Mouse (Mus musculus) liver, adult 2 months (tissue): Measurements from ENCODE around the gene Kat6b. TPM values are rescaled to one million over a fixed set of nuclear protein-coding genes. Genes with fewer than 3 reads are reported as not detected.

Experiments
- DNase-seq: peaks from one replicate; pipeline ENCODE4 v3.0.0-alpha.2; 2011; ENCODE audit warnings: low read depth, low spot score; ENCODE audit errors: extremely low read depth
- H3K27ac ChIP-seq: fragments of 200-500 bp; replicated peaks from 2 replicates; pipeline ENCODE4 v1.5.1; 2012; ENCODE audit warnings: low read depth, mild to moderate bottlenecking, control low read depth, inconsistent platforms, low read length; ENCODE audit not compliant: insufficient read depth
- H3K27me3 ChIP-seq: fragments of 200-500 bp; 2 replicates; pipeline ENCODE4 v1.6.1; 2012; ENCODE audit warnings: mild to moderate bottlenecking, moderate library complexity, low read length, inconsistent platforms; ENCODE audit not compliant: control insufficient read depth, insufficient read depth
- H3K36me3 ChIP-seq: fragments of 200-500 bp; 2 replicates; pipeline ENCODE4 v1.6.1; 2012; ENCODE audit warnings: low read length, inconsistent platforms; ENCODE audit not compliant: control insufficient read depth, insufficient read depth
- H3K4me1 ChIP-seq: fragments of 200-500 bp; 2 replicates; pipeline ENCODE4 v1.6.1; 2011; ENCODE audit warnings: low read length; ENCODE audit not compliant: control insufficient read depth, insufficient read depth
- H3K4me3 ChIP-seq: fragments of 200-500 bp; 2 replicates; pipeline ENCODE4 v1.5.1; 2011; ENCODE audit warnings: low read depth, mild to moderate bottlenecking, control low read depth, low read length, moderate library complexity; ENCODE audit not compliant: insufficient read depth
- H3K79me2 ChIP-seq: fragments of 200-500 bp; 2 replicates; pipeline ENCODE4 v1.6.1; 2012; ENCODE audit warnings: inconsistent platforms, mild to moderate bottlenecking, low read length, moderate library complexity; ENCODE audit not compliant: control insufficient read depth, insufficient read depth
- H3K9ac ChIP-seq: fragments of 200-500 bp; 2 replicates; pipeline ENCODE4 v1.6.1; 2012; ENCODE audit warnings: low read depth, mild to moderate bottlenecking, control low read depth, inconsistent platforms, low read length
- CTCF ChIP-seq: fragments of 200-500 bp; IDR thresholded peaks from 2 replicates; pipeline ENCODE4 v1.5.1; 2011; ENCODE audit warnings: low read depth, low read length, control low read depth
- POLR2A ChIP-seq: fragments of 200-500 bp; IDR thresholded peaks from 2 replicates; pipeline ENCODE4 v1.6.1; 2011; ENCODE audit warnings: low read length, control low read depth; ENCODE audit not compliant: insufficient read depth; ENCODE audit errors: extremely low read depth
- WGBS: fragments of 180-500 bp; shearing (Covaris S2); methylation state at CpG from one replicate; pipeline ENCODE4 v1.1.7; 2018; 5-methylcytosine and 5-hydroxymethylcytosine counted together
- polyA plus RNA-seq: library from polyadenylated mRNA; depleted of rRNA; stranded (reverse); fragments of >200 nt; gene quantifications from 2 replicates; pipeline ENCODE4 v1.2.3, GENCODE M21; 2012
- total RNA-seq: library from RNA; depleted of rRNA; stranded (reverse); fragments of >200 nt; gene quantifications from 2 replicates; pipeline ENCODE4 v1.2.3, GENCODE M21; 2014

Kat6b gene
- total and polyA plus RNA-seq, 2 experiments = 3.2 to 5.3 TPM

DNA sequence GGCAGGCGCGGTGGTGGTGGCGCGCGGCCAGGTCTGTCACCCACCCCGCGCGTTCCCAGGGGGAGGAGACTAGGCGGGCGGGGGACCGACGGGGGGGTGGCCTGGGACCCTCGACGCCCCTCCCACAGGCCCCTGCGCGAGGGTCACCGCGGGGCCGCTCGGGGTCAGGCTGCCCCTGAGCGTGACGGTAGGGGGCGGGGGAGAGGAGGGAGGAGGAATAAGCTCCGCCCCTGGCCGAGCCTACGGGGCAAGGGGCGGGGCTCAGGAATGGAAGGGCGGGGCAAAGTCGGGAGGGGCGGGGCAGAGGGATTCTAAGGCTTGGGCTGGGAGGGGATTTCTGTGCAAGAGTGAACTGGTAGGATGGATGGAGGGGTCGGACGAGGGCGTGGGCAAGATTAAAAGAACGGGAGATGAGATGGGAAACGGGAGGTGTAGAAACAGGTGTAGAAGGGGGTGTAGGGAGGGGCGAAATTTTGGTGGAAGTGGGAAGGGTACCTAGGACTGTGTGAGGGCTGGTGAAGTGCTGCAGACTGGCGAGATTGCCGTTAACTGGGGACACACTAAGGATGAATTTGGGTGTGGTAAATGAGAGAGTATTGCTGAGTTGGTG, 19.9 kb downstream of the Kat6b start:
- peak overlapping the region; percentile 94 for H3K27ac ChIP-seq
- under 1% methylated on average over 35 of the region's 38 CpGs for WGBS
- peaks cover 9% of the 10 kb centered on the region for H3K4me1 ChIP-seq
- peak overlapping the region; percentile 94 for H3K9ac ChIP-seq
- H3K4me3 ChIP-seq = peak overlapping the region; percentile 71
- H3K27me3 ChIP-seq = no peaks in the 10 kb centered on the region
- peak; percentile 59 for DNase-seq
- peaks cover 22% of the 10 kb centered on the region for H3K79me2 ChIP-seq
- no peaks in the 10 kb centered on the region for H3K36me3 ChIP-seq
- no peak for TF ChIP-seq CTCF
- TF ChIP-seq POLR2A = no peak

DNA sequence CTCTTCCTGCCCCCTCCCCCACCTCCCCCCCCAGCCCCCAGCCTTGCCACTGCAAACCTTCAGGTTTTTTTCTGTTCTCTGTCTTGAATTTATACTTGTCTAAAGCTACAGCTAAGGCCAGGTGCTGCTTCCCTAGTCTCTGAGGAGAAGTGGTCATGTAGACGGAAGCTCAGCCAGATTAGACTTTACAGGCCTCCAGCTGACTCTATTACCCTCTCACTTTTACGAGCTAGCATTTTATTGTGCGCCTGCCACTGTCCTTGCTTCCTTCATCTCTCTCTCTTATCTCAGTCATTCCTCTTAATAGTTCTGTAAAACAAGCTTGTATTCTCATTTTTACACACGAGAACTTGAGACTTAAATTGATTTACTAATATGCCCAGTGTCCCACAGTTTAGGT, 23.8 kb downstream of the Kat6b start:
- TF ChIP-seq POLR2A (no peak), CTCF (no peak)
- Histone ChIP-seq H3K36me3 (no peaks in the 10 kb centered on the region), H3K9ac (no peak overlapping the region), H3K4me1 (peaks cover 14% of the 10 kb centered on the region), H3K79me2 (peaks cover 35% of the 10 kb centered on the region), H3K27ac (no peak overlapping the region), H3K27me3 (no peaks in the 10 kb centered on the region), H3K4me3 (no peak overlapping the region)
- DNase-seq = no peak
- 71% methylated on average over 4 of the region's 4 CpGs for WGBS

DNA sequence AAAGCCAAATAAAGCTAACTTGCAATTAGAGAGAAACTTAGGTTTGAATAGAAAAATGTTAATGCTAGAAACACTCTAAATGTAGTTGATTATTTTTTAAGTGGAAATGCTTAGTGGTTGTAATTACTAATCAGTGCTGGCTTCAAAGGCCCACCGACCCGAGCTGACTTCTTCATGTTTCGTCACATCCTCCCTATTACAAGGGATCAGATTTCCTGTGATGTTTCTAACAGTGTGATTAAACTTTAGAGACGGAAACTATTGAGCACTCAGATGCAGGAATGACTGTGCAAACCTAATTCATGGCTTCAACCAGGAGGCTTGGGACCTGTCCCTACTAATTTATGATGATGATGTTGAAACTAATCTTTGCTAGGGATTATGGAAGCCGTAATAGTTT, 25.8 kb downstream of the Kat6b start:
- no peak overlapping the region for H3K9ac ChIP-seq
- H3K27ac ChIP-seq = no peak overlapping the region
- no peak for DNase-seq
- no peaks in the 10 kb centered on the region; the same call in 1 of the 2 replicates for H3K36me3 ChIP-seq
- H3K79me2 ChIP-seq = peaks cover 37% of the 10 kb centered on the region
- H3K4me1 ChIP-seq = peaks cover 9% of the 10 kb centered on the region
- H3K4me3 ChIP-seq = no peak overlapping the region
- TF ChIP-seq CTCF (no peak), POLR2A (no peak)
- WGBS = 61% methylated on average over 5 of the region's 5 CpGs
- H3K27me3 ChIP-seq = no peaks in the 10 kb centered on the region

DNA sequence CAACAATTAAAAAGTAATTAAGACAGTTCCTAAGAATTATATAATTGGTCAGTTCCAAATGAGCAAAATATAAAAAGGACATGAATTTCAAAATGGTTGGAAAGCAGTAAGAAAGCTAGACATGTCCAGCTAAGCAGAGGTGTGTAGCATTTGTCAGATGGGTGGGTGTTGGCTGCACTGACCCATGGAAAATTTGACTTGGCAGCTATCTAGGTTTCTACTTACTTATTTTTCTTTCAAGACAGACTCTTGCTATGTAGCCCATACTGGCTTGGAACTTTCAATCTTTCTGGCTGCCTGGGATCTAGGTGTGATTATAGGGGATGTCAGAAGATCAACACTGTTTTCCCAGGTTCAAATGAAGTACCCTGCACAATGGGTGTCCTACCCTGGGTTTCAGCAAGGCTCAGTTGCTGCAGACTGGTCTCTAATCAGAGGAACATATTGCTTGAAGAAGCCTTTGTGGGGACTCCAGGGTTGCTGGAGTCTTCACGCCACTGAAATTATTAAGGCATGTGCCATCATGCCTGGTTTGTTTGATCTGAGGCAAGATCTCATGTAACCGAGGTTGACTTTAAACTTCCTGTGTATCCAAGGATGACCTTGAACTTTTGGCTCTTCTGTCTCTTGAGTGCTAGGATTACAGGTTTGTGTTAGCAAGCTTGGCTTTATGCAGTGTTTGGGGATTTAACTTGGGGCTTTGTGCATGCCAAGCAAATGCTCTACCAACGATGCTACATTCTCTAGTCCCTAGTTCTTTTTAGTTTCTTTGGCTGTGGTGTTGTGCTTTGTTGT, 28.1 kb downstream of the Kat6b start:
- Histone ChIP-seq H3K79me2 (peaks cover 38% of the 10 kb centered on the region), H3K27ac (0 out of 2 replicates have a peak overlapping the region, but pooled peaks have one; percentile 4), H3K27me3 (no peaks in the 10 kb centered on the region), H3K4me3 (no peak overlapping the region), H3K4me1 (peaks cover 10% of the 10 kb centered on the region), H3K36me3 (no peaks in the 10 kb centered on the region; the same call in 1 of the 2 replicates), H3K9ac (no peak overlapping the region)
- TF ChIP-seq CTCF (no peak), POLR2A (no peak)
- WGBS = 23% methylated on average over 3 of the region's 3 CpGs
- peak; percentile 79 for DNase-seq

DNA sequence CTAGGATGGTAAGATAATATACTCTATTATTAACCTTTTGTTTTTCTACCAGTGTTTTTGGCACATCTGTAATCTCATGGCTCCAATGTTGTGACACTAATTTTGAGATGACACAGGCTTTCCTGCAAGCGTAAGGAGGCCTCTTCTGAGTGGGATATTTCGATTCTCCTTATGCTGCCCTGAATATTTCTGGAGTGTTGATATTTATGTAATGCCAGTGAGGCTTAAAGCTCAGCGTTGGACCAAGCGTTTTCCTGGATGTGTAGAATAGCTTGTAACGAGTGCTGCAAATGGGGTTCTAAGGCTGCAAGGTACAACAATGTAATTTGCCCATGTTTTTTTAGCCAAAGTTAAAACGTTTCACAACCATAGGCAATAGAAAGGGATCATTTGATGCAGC, 30.2 kb downstream of the Kat6b start:
- Histone ChIP-seq H3K9ac (no peak overlapping the region), H3K27ac (no peak overlapping the region), H3K4me1 (peaks cover 7% of the 10 kb centered on the region), H3K27me3 (no peaks in the 10 kb centered on the region), H3K36me3 (no peaks in the 10 kb centered on the region; the same call in 1 of the 2 replicates), H3K4me3 (no peak overlapping the region), H3K79me2 (peaks cover 29% of the 10 kb centered on the region)
- TF ChIP-seq POLR2A = no peak
- TF ChIP-seq CTCF = no peak
- DNase-seq = no peak
- WGBS = 88% methylated on average over 6 of the region's 6 CpGs

DNA sequence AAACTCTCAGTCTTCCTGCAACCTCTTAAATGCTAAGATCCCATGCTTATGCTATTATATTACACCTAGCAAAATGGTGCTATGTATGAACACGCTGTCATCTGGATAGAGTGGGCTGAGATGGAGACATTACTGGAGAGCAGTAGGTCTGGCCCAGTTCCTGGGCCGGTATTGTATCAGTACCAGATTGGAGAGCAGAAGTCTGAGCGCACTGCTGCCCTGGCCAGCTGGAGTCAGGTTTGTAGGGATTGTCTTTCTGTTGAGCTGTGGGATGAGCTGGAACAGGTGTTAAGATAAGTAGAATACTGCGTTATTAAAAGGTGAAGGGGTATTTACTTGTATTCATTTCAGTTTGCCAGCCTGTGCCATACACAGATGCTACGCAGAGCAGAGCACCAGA, 34.3 kb downstream of the Kat6b start:
- no peaks in the 10 kb centered on the region for H3K27me3 ChIP-seq
- peaks cover 11% of the 10 kb centered on the region; the same call in 1 of the 2 replicates for H3K36me3 ChIP-seq
- peaks cover 27% of the 10 kb centered on the region for H3K79me2 ChIP-seq
- 97% methylated on average over 5 of the region's 5 CpGs for WGBS
- H3K9ac ChIP-seq = no peak overlapping the region
- H3K4me1 ChIP-seq = peaks cover 2% of the 10 kb centered on the region; the same call in 1 of the 2 replicates
- no peak for DNase-seq
- TF ChIP-seq CTCF = no peak
- no peak for TF ChIP-seq POLR2A
- no peak overlapping the region for H3K27ac ChIP-seq
- H3K4me3 ChIP-seq = no peak overlapping the region
